Mouse (Mus musculus) MEL (cell line): Measurements from ENCODE around the gene Klk4. TPM values are rescaled to one million over a fixed set of nuclear protein-coding genes. Genes with fewer than 3 reads are reported as not detected.

Source experiments
- DNase-seq: peaks from one replicate; pipeline ENCODE4 v3.0.0; 2011; ENCODE audit warnings: low read depth, low spot score
- H3K27ac ChIP-seq: 2 replicates; pipeline ENCODE4 v1.5.1; 2012; ENCODE audit warnings: low read depth, mild to moderate bottlenecking, control low read depth, low read length, moderate library complexity; ENCODE audit not compliant: control insufficient read depth
- H3K27me3 ChIP-seq, 2 experiments: fragments of 150-350 bp in 1 of 2; sonication (generic) in 1 of 2; 2 replicates each; pipeline ENCODE4 v1.6.1; 2012; ENCODE audit warnings: low read length in 2 of 2, mild to moderate bottlenecking in 2 of 2, improper control_type of control experiment in 1 of 2, moderate library complexity in 1 of 2; ENCODE audit not compliant: insufficient read depth in 2 of 2, control insufficient read depth in 1 of 2
- H3K36me3 ChIP-seq, 2 experiments: 2 replicates each; pipeline ENCODE4 v1.6.1; 2012 to 2014; ENCODE audit warnings: low read length in 2 of 2, improper control_type of control experiment in 1 of 2, inconsistent platforms in 1 of 2, mild to moderate bottlenecking in 1 of 2; ENCODE audit not compliant: insufficient read depth in 2 of 2, control insufficient read depth in 1 of 2
- H3K4me1 ChIP-seq, 2 experiments: fragments of 150-350 bp in 1 of 2; sonication (generic) in 1 of 2; 2 replicates each; pipeline ENCODE4 v1.6.1; 2012; ENCODE audit warnings: low read length in 2 of 2, improper control_type of control experiment in 1 of 2, mild to moderate bottlenecking in 1 of 2; ENCODE audit not compliant: insufficient read depth in 2 of 2, control insufficient read depth in 1 of 2
- H3K4me3 ChIP-seq, 2 experiments: fragments of 150-350 bp in 1 of 2; sonication (generic) in 1 of 2; 2 replicates each; pipeline ENCODE4 v1.5.1; 2012; ENCODE audit warnings: low read depth in 2 of 2, low read length in 2 of 2, mild to moderate bottlenecking in 2 of 2, moderate library complexity in 2 of 2, control low read depth in 1 of 2, improper control_type of control experiment in 1 of 2; ENCODE audit not compliant: control insufficient read depth in 1 of 2, insufficient read depth in 1 of 2
- H3K79me2 ChIP-seq: 2 replicates; pipeline ENCODE4 v1.6.1; 2012; ENCODE audit warnings: mild to moderate bottlenecking, low read length, moderate library complexity; ENCODE audit not compliant: control insufficient read depth, poor library complexity, insufficient read depth
- H3K9ac ChIP-seq: 2 replicates; pipeline ENCODE4 v1.6.1; 2012; ENCODE audit warnings: low read depth, mild to moderate bottlenecking, control low read depth, low read length, moderate library complexity; ENCODE audit not compliant: control insufficient read depth, poor library complexity, severe bottlenecking
- H3K9me3 ChIP-seq: fragments of 150-350 bp; sonication (generic); replicated peaks from 2 replicates; pipeline ENCODE4 v1.6.1; 2012; ENCODE audit warnings: mild to moderate bottlenecking, low read length, improper control_type of control experiment, moderate library complexity; ENCODE audit not compliant: insufficient read depth
- CHD1 ChIP-seq: IDR thresholded peaks from 2 replicates; pipeline ENCODE4 v1.6.1; 2012; ENCODE audit warnings: low read depth, mild to moderate bottlenecking, inconsistent platforms, low read length, improper control_type of control experiment
- CTCF ChIP-seq, 3 experiments: IDR thresholded peaks in 2 of 3; conservative IDR thresholded peaks in 1 of 3; 2 replicates each; pipeline ENCODE4 v1.5.1; 2011 to 2012; ENCODE audit warnings: low read length in 3 of 3, low read depth in 2 of 3, mild to moderate bottlenecking in 2 of 3, improper control_type of control experiment in 1 of 3, inconsistent platforms in 1 of 3, mixed read lengths in 1 of 3, moderate library complexity in 1 of 3; ENCODE audit not compliant: control insufficient read depth in 1 of 3, insufficient read depth in 1 of 3, poor library complexity in 1 of 3, severe bottlenecking in 1 of 3
- E2F4 ChIP-seq: IDR thresholded peaks from 2 replicates; pipeline ENCODE4 v1.6.1; 2011; ENCODE audit warnings: low read depth, low read length, improper control_type of control experiment, borderline replicate concordance
- HCFC1 ChIP-seq: IDR thresholded peaks from 2 replicates; pipeline ENCODE4 v1.6.1; 2012; ENCODE audit warnings: low read depth, mild to moderate bottlenecking, inconsistent platforms, low read length, improper control_type of control experiment, moderate library complexity
- JUND ChIP-seq: IDR thresholded peaks from 2 replicates; pipeline ENCODE4 v1.6.1; 2011; ENCODE audit warnings: low read depth, mild to moderate bottlenecking, improper control_type of control experiment, low read length
- KAT2A ChIP-seq: conservative IDR thresholded peaks from 2 replicates; pipeline ENCODE4 v1.6.1; 2012; ENCODE audit warnings: low read depth, low read length, improper control_type of control experiment, inconsistent platforms
- MXI1 ChIP-seq: IDR thresholded peaks from 2 replicates; pipeline ENCODE4 v1.6.1; 2011; ENCODE audit warnings: mild to moderate bottlenecking, low read depth, low read length, improper control_type of control experiment
- MYC ChIP-seq: IDR thresholded peaks from 2 replicates; pipeline ENCODE4 v1.6.1; 2011; ENCODE audit warnings: low read depth, mild to moderate bottlenecking, low read length, improper control_type of control experiment, moderate library complexity
- POLR2AphosphoS2 ChIP-seq: IDR thresholded peaks from 2 replicates; pipeline ENCODE4 v1.6.1; 2011; ENCODE audit warnings: low read length, improper control_type of control experiment
- POLR2AphosphoS5 ChIP-seq: IDR thresholded peaks from 2 replicates; pipeline ENCODE4 v1.6.1; 2012; ENCODE audit warnings: low read depth, borderline replicate concordance, mild to moderate bottlenecking, inconsistent platforms, low read length, moderate library complexity, mixed read lengths
- TAL1 ChIP-seq: IDR thresholded peaks from 2 replicates; pipeline ENCODE4 v1.6.1; 2012; ENCODE audit warnings: mild to moderate bottlenecking, inconsistent platforms, low read length, moderate library complexity, mixed read lengths
- TCF12 ChIP-seq: IDR thresholded peaks from 2 replicates; pipeline ENCODE4 v1.6.1; 2014; ENCODE audit warnings: low read depth, mild to moderate bottlenecking, inconsistent platforms, low read length, improper control_type of control experiment, moderate library complexity
- USF1 ChIP-seq: IDR thresholded peaks from 2 replicates; pipeline ENCODE4 v1.6.1; 2014; ENCODE audit warnings: low read depth, mild to moderate bottlenecking, inconsistent platforms, low read length, improper control_type of control experiment, moderate library complexity
- polyA plus RNA-seq, 2 experiments: library from polyadenylated mRNA; stranded (reverse) in 1 of 2; unstranded in 1 of 2; fragments of >175 nt in 1 of 2; fragments of >200 nt in 1 of 2; gene quantifications; 2 replicates each; pipeline versions ENCODE4 v1.2.1 to v1.2.4; 2012; ENCODE audit warnings: low replicate concordance in 2 of 2, low read depth in 1 of 2; ENCODE audit not compliant: insufficient read length in 2 of 2, insufficient read depth in 1 of 2, missing spikeins in 1 of 2
- total RNA-seq: library from RNA; depleted of rRNA; stranded (reverse); fragments of 300-350 nt; gene quantifications from 2 replicates; pipeline ENCODE4 v1.2.3, GENCODE M21; 2012

Gene Klk4
- total and polyA plus RNA-seq, 3 experiments = not detected

DNA sequence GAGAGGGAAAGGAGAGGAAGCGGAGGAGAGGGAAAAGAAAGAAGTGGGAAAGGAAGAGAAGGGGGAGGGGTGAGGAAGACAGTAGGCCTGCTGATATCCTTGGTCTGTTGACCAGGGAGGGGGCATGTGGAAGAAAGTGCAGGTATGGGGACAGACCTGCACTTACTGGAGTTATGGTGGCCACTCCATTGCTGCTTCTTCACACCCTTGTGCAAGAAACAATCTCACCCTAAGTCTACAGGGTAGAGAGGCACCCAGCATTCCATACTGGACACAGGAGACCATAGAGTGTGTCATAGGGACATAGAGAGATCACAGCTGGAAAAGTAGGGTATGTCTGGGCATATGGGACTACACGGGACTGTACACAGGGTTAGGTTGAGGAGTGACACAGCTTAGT is 41.0 kb downstream of the Klk4 start:
- Histone ChIP-seq H3K4me3 (no peak overlapping the region), H3K27ac (no peak overlapping the region), H3K27me3 (no peaks in the 10 kb centered on the region)

DNA sequence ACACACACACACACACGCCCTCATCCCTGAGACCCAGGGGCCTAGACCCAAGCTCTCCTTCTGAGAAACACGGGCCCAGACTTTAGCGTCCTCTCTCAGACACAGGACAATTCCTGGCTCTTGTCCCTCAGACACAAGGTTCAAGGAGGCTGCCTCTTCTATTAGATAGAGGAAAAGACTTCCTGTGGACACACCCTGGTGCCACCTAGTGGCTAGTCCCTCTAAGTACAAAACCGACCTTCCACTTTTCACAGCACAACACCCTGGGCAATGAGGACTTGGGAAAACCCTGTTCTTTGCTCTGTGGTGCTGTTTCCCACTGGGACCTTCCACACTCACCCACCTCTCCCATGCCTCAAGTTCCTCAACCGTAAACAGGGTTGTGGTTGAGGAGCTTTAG is 45.0 kb downstream of the Klk4 start:
- Histone ChIP-seq H3K36me3 (no peaks in the 10 kb centered on the region), H3K27me3 (no peaks in the 10 kb centered on the region), H3K4me1 (no peaks in the 10 kb centered on the region), H3K9ac (no peak overlapping the region), H3K27ac (no peak overlapping the region), H3K79me2 (no peaks in the 10 kb centered on the region), H3K4me3 (no peak overlapping the region), H3K9me3 (no peaks in the 10 kb centered on the region)
- no peak for DNase-seq
- TF ChIP-seq POLR2AphosphoS2 (no peak), CTCF (IDR thresholded peaks at IDR 0.05 in 2 of 3, conservative IDR thresholded peaks at IDR 0.05 in 1 of 3; ENCODE audit: control insufficient read depth in 1 of 3, insufficient read depth in 1 of 3, low read depth in 2 of 3, low read length in 3 of 3, poor library complexity in 1 of 3, severe bottlenecking in 1 of 3) (peak in 1 of 3 experiments; percentile 24; a peak in 1 of 6 replicates)

More for the DNA sequence above, 41.0 kb downstream of the Klk4 start:
- Histone ChIP-seq H3K9ac (no peak overlapping the region), H3K36me3 (no peaks in the 10 kb centered on the region), H3K9me3 (no peaks in the 10 kb centered on the region), H3K4me1 (no peaks in the 10 kb centered on the region), H3K79me2 (no peaks in the 10 kb centered on the region)
- no peak for DNase-seq
- TF ChIP-seq MXI1 (no peak), POLR2AphosphoS5 (no peak), KAT2A (no peak), TCF12 (no peak), POLR2AphosphoS2 (no peak), USF1 (no peak), CHD1 (no peak), E2F4 (no peak), TAL1 (no peak), MYC (no peak)

DNA sequence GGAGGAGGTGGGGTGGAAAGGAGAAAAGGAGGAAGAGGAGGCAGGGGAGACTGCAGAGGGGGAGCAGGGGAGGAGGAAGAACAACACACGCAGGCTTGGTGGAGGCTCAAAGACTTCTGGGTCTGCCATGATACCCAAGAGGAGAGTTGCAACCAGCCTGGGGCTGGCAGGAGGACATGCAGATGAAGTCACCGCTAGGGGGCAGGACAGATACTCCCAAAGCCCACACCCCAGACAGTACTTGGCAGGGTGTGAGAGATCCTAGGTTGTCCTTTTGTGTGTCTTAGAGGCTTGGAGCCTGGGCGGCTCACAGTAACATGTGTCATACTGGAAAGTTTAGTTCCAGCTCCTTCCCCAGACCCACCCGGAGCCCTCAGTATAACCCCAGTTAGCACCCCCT is 47.6 kb downstream of the Klk4 start:
- H3K27me3 ChIP-seq = no peaks in the 10 kb centered on the region
- H3K27ac ChIP-seq = no peak overlapping the region
- H3K4me1 ChIP-seq = no peaks in the 10 kb centered on the region
- no peaks in the 10 kb centered on the region for H3K36me3 ChIP-seq
- no peak overlapping the region for H3K9ac ChIP-seq
- no peak overlapping the region for H3K4me3 ChIP-seq
- H3K79me2 ChIP-seq = no peaks in the 10 kb centered on the region
- H3K9me3 ChIP-seq = no peaks in the 10 kb centered on the region
- no peak for TF ChIP-seq JUND
- no peak for TF ChIP-seq KAT2A
- no peak for TF ChIP-seq POLR2AphosphoS5
- no peak for TF ChIP-seq HCFC1
- TF ChIP-seq MYC = no peak
- DNase-seq = no peak
